Mouse (Mus musculus) midbrain, embryonic 14.5 days (tissue): ENCODE results near the gene Smyd3. TPM values are rescaled to one million over a fixed set of nuclear protein-coding genes. Genes with fewer than 3 reads are reported as not detected.

Source experiments
- ATAC-seq: fragments of 200-750 bp; cut with Nextera tagmentation; 2 replicates; pipeline ENCODE4 v1.8.0; 2017; ENCODE audit warnings: moderate number of reproducible peaks, moderate library complexity; ENCODE audit not compliant: low FRiP score, low TSS enrichment
- DNase-seq: peaks from one replicate; pipeline ENCODE4 v3.0.0-alpha.2; 2015
- H3K27ac ChIP-seq: fragments of 300-500 bp; sonication (generic); replicated peaks from 2 replicates; pipeline ENCODE4 v1.5.1; 2014; ENCODE audit warnings: mild to moderate bottlenecking, low read depth, low read length, moderate library complexity
- H3K27me3 ChIP-seq: fragments of 300-500 bp; sonication (generic); 2 replicates; pipeline ENCODE4 v1.6.1; 2014; ENCODE audit warnings: low read length, control low read depth, mixed read lengths; ENCODE audit not compliant: control insufficient read depth, insufficient read depth
- H3K36me3 ChIP-seq: fragments of 300-500 bp; sonication (generic); 2 replicates; pipeline ENCODE4 v1.6.1; 2014; ENCODE audit warnings: low read length, control low read depth; ENCODE audit not compliant: control insufficient read depth, insufficient read depth
- H3K4me1 ChIP-seq: fragments of 300-500 bp; sonication (generic); 2 replicates; pipeline ENCODE4 v1.6.1; 2014; ENCODE audit warnings: mild to moderate bottlenecking, antibody characterized with exemption, low read length, control low read depth; ENCODE audit not compliant: control insufficient read depth, insufficient read depth
- H3K4me2 ChIP-seq: fragments of 300-500 bp; sonication (generic); 2 replicates; pipeline ENCODE4 v1.6.1; 2014; ENCODE audit warnings: mild to moderate bottlenecking, low read length, moderate library complexity
- H3K4me3 ChIP-seq: fragments of 300-500 bp; sonication (generic); replicated peaks from 2 replicates; pipeline ENCODE4 v1.5.1; 2014; ENCODE audit warnings: low read depth, low read length
- H3K9ac ChIP-seq: fragments of 300-500 bp; sonication (generic); replicated peaks from 2 replicates; pipeline ENCODE4 v1.6.1; 2014; ENCODE audit warnings: mild to moderate bottlenecking, low read length, moderate library complexity
- H3K9me3 ChIP-seq: fragments of 300-500 bp; sonication (generic); 2 replicates; pipeline ENCODE4 v1.6.1; 2016; ENCODE audit warnings: low read length, control low read depth, mixed read lengths; ENCODE audit not compliant: control insufficient read depth
- WGBS: fragments of 180-500 bp; shearing (Covaris S2); extraction: QIAGEN DNeasy Blood & Tissue Kit; methylation state at CpG from one replicate; pipeline ENCODE4 v1.1.7; 2014; 5-methylcytosine and 5-hydroxymethylcytosine counted together
- polyA plus RNA-seq: library from polyadenylated mRNA; unstranded; fragments of >200 nt; fragmentation: Nextera tagmentation; extraction: Ambion mirVana; gene quantifications from 2 replicates; pipeline ENCODE4 v1.2.1, GENCODE M21; 2014

Gene Smyd3
- polyA plus RNA-seq, 1 experiment from 2014 or later, result 21.5 TPM

- Histone ChIP-seq H3K27me3 (no peaks in the 10 kb centered on the region), H3K4me2 (no peak overlapping the region), H3K4me1 (no peaks in the 10 kb centered on the region), H3K9me3 (no peaks in the 10 kb centered on the region), H3K27ac (no peak overlapping the region), H3K9ac (no peak overlapping the region), H3K4me3 (no peak overlapping the region), H3K36me3 (no peaks in the 10 kb centered on the region)
- 70% methylated on average over 9 of the region's 9 CpGs for WGBS
- DNase-seq (no peak), ATAC-seq (no peak)
Observed at GRCm38 (mm10) chr1:179458236-179458986, 59.4 kb downstream of the Smyd3 start.

- DNase-seq (no peak), ATAC-seq (no peak)
- H3K9ac ChIP-seq, result no peak overlapping the region
- H3K36me3 ChIP-seq, result no peaks in the 10 kb centered on the region
- H3K4me3 ChIP-seq, result no peak overlapping the region
- 82% methylated on average over 6 of the region's 6 CpGs for WGBS
- H3K27me3 ChIP-seq, result no peaks in the 10 kb centered on the region
- H3K4me2 ChIP-seq, result no peak overlapping the region
- no peaks in the 10 kb centered on the region for H3K4me1 ChIP-seq
- no peaks in the 10 kb centered on the region for H3K9me3 ChIP-seq
- H3K27ac ChIP-seq, result no peak overlapping the region
Observed at GRCm38 (mm10) chr1:179454600-179454999, 63.2 kb downstream of the Smyd3 start.

GRCm38 (mm10) chr1:179451211-179451610 is 66.6 kb downstream of the Smyd3 start:
- DNase-seq (peak; percentile 40), ATAC-seq (no peak)
- Histone ChIP-seq H3K36me3 (no peaks in the 10 kb centered on the region), H3K27ac (no peak overlapping the region), H3K4me3 (no peak overlapping the region), H3K4me2 (no peak overlapping the region), H3K9ac (no peak overlapping the region), H3K27me3 (no peaks in the 10 kb centered on the region), H3K4me1 (peaks cover 9% of the 10 kb centered on the region; the same call in 1 of the 2 replicates), H3K9me3 (no peaks in the 10 kb centered on the region)
- 91% methylated on average over 2 of the region's 2 CpGs for WGBS

DNA sequence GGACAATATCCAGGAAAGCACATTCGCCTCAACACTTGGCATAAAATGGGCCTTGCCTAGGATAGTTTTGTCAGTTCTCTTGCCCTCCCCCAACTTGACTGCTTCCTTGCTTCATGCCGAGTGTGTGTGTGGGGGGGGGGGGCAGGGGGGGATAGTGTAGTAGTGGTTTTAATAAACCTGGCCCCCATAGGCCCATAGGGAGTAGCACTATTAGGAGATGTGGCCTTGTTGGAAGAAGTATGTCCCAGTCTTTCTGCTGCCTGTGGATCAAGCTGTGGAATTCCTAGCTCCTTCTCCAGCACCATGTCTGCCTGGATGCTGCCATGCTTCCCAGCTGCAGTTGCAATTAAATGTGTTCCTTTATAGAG is 71.0 kb downstream of the Smyd3 start:
- H3K9ac ChIP-seq, result no peak overlapping the region
- peak; percentile 31; the same call in 1 of the 2 replicates for ATAC-seq
- WGBS, result 28% methylated on average over 2 of the region's 2 CpGs
- H3K27me3 ChIP-seq, result no peaks in the 10 kb centered on the region
- H3K4me1 ChIP-seq, result peaks cover 12% of the 10 kb centered on the region; the same call in 1 of the 2 replicates
- no peaks in the 10 kb centered on the region for H3K36me3 ChIP-seq
- H3K4me2 ChIP-seq, result peak overlapping the region; percentile 21; the same call in 1 of the 2 replicates
- H3K4me3 ChIP-seq, result no peak overlapping the region
- 0 out of 2 replicates have a peak overlapping the region, but pooled peaks have one; percentile 45 for H3K27ac ChIP-seq
- H3K9me3 ChIP-seq, result no peaks in the 10 kb centered on the region
- no peak for DNase-seq

DNA sequence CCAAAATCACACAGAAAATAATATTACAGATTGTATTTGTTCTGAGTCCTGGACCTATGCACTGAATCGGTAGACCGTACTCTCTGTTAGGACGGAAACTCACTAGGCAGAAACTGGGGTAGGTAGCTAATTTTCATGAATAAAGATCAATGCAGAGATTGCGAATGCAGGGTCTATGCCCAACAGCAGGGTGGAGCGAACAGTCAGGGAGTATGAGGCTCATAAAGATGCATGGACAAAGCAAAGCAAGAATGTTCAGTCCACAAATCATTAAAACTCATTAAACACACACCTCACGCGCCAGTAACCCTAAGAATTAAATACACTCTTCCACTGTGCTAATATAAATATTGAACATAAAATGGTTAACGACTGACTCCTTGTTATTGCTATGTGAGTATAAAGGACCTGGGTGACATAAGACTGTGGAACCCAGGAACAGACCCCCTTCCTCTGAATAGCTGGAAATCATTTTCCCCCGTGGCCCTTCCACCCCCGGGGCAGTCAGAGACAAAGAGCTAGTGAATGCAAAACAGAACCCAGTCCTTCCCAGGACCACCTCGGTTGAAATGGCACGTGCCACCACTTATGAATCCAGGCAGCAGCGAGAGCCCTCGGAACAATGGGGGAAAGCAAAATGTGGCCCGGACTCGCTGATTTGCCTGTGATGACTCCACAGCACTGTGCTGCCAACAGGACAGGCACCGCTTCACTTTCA is 71.6 kb downstream of the Smyd3 start:
- H3K4me2 ChIP-seq, result peak overlapping the region; percentile 21; the same call in 1 of the 2 replicates
- H3K9me3 ChIP-seq, result no peaks in the 10 kb centered on the region
- peaks cover 12% of the 10 kb centered on the region; the same call in 1 of the 2 replicates for H3K4me1 ChIP-seq
- ATAC-seq (peak; percentile 59; the same call in 1 of the 2 replicates), DNase-seq (peak; percentile 75)
- 28% methylated on average over 17 of the region's 17 CpGs for whole genome bisulfite sequencing
- H3K9ac ChIP-seq, result no peak overlapping the region
- H3K4me3 ChIP-seq, result no peak overlapping the region
- H3K36me3 ChIP-seq, result no peaks in the 10 kb centered on the region
- peak overlapping the region; percentile 45; the same call in 1 of the 2 replicates for H3K27ac ChIP-seq
- H3K27me3 ChIP-seq, result no peaks in the 10 kb centered on the region

GRCm38 (mm10) chr1:179443835-179444234 is 74.0 kb downstream of the Smyd3 start:
- Histone ChIP-seq H3K27me3 (no peaks in the 10 kb centered on the region), H3K27ac (no peak overlapping the region), H3K4me1 (peaks cover 12% of the 10 kb centered on the region; the same call in 1 of the 2 replicates), H3K9me3 (no peaks in the 10 kb centered on the region), H3K36me3 (no peaks in the 10 kb centered on the region), H3K4me3 (no peak overlapping the region), H3K9ac (no peak overlapping the region), H3K4me2 (no peak overlapping the region)
- ATAC-seq (no peak), DNase-seq (no peak)
- WGBS, result 77% methylated on average over 13 of the region's 13 CpGs

GRCm38 (mm10) chr1:179443423-179443822 is 74.4 kb downstream of the Smyd3 start:
- ATAC-seq, result no peak
- H3K4me3 ChIP-seq, result no peak overlapping the region
- WGBS, result 78% methylated on average over 8 of the region's 8 CpGs

GRCm38 (mm10) chr1:179436596-179436995 is 81.2 kb downstream of the Smyd3 start:
- H3K9ac ChIP-seq, result no peak overlapping the region
- no peaks in the 10 kb centered on the region for H3K9me3 ChIP-seq
- WGBS, result 74% methylated on average over 11 of the region's 11 CpGs
- ATAC-seq (no peak), DNase-seq (no peak)
- H3K36me3 ChIP-seq, result no peaks in the 10 kb centered on the region
- no peaks in the 10 kb centered on the region for H3K4me1 ChIP-seq
- H3K27me3 ChIP-seq, result no peaks in the 10 kb centered on the region
- no peak overlapping the region for H3K4me2 ChIP-seq
- no peak overlapping the region for H3K27ac ChIP-seq
- no peak overlapping the region for H3K4me3 ChIP-seq

More at GRCm38 (mm10) chr1:179443423-179443822, 74.4 kb downstream of the Smyd3 start:
- H3K27me3 ChIP-seq, result no peaks in the 10 kb centered on the region
- H3K9ac ChIP-seq, result no peak overlapping the region
- H3K4me1 ChIP-seq, result peaks cover 12% of the 10 kb centered on the region; the same call in 1 of the 2 replicates
- no peaks in the 10 kb centered on the region for H3K9me3 ChIP-seq
- DNase-seq, result no peak
- H3K36me3 ChIP-seq, result no peaks in the 10 kb centered on the region
- H3K4me2 ChIP-seq, result no peak overlapping the region
- no peak overlapping the region for H3K27ac ChIP-seq
